Mouse (Mus musculus) midbrain, embryonic 12.5 days (tissue): ENCODE results near the gene Dysf. TPM values are rescaled to one million over a fixed set of nuclear protein-coding genes. Genes with fewer than 3 reads are reported as not detected.

ENCODE experiments used
- ATAC-seq: fragments of 200-750 bp; cut with Nextera tagmentation; 2 replicates; pipeline ENCODE4 v1.8.0; 2017; ENCODE audit warnings: low read depth, moderate TSS enrichment, moderate library complexity; ENCODE audit not compliant: low FRiP score
- H3K27ac ChIP-seq: fragments of 300-500 bp; sonication (generic); replicated peaks from 2 replicates; pipeline ENCODE4 v1.5.1; 2016; ENCODE audit warnings: mild to moderate bottlenecking
- H3K27me3 ChIP-seq: fragments of 300-500 bp; sonication (generic); 2 replicates; pipeline ENCODE4 v1.6.1; 2016; ENCODE audit warnings: mild to moderate bottlenecking
- H3K36me3 ChIP-seq: fragments of 300-500 bp; sonication (generic); 2 replicates; pipeline ENCODE4 v1.6.1; 2016
- H3K4me1 ChIP-seq: fragments of 300-500 bp; sonication (generic); 2 replicates; pipeline ENCODE4 v1.6.1; 2016
- H3K4me2 ChIP-seq: fragments of 300-500 bp; sonication (generic); replicated peaks from 2 replicates; pipeline ENCODE4 v1.6.1; 2016; ENCODE audit warnings: mild to moderate bottlenecking, moderate library complexity
- H3K4me3 ChIP-seq: fragments of 300-500 bp; sonication (generic); 2 replicates; pipeline ENCODE4 v1.5.1; 2016; ENCODE audit warnings: mild to moderate bottlenecking
- H3K9ac ChIP-seq: fragments of 300-500 bp; sonication (generic); replicated peaks from 2 replicates; pipeline ENCODE4 v1.6.1; 2016; ENCODE audit warnings: mild to moderate bottlenecking, moderate library complexity
- H3K9me3 ChIP-seq: fragments of 300-500 bp; sonication (generic); 2 replicates; pipeline ENCODE4 v1.6.1; 2016; ENCODE audit warnings: mild to moderate bottlenecking
- WGBS: fragments of 180-500 bp; shearing (Covaris S2); methylation state at CpG from one replicate; pipeline ENCODE4 v1.1.7; 2016; 5-methylcytosine and 5-hydroxymethylcytosine counted together
- polyA plus RNA-seq: library from polyadenylated mRNA; unstranded; fragments of >200 nt; fragmentation: Nextera tagmentation; extraction: Ambion mirVana; gene quantifications from 2 replicates; pipeline ENCODE4 v1.2.1, GENCODE M21; 2016

Gene Dysf
- polyA plus RNA-seq, 1 experiment from 2014 or later, result 3.8 TPM

DNA sequence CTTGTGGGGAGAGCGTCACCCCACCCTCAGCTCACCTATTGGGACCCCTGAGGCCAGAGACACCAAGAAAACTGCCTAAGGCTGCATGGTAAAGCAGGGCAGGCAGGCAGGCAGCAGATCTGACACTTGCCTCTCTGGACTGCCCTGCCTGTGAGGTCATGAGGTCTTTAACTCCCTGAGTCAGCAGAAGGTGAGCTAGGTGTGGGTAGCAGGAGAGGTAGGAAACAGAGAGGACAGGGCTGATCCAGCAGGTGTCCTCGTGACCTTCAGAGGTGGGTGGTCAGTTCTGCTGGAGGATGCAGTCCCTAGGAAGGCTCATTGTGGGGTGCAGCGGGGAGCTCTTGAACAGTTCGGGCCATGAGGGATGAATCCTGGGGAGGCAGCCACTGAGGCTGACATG, 219.8 kb downstream of the Dysf start:
- H3K27me3 ChIP-seq, result 0 out of 2 replicates have a peak, but pooled peaks cover 3% of the 10 kb centered on the region
- H3K4me3 ChIP-seq, result no peak overlapping the region
- ATAC-seq, result no peak
- 69% methylated on average over 4 of the region's 4 CpGs for WGBS
- H3K4me2 ChIP-seq, result no peak overlapping the region
- no peaks in the 10 kb centered on the region for H3K36me3 ChIP-seq
- H3K4me1 ChIP-seq, result peaks cover 14% of the 10 kb centered on the region
- H3K9me3 ChIP-seq, result no peaks in the 10 kb centered on the region
- H3K27ac ChIP-seq, result no peak overlapping the region
- no peak overlapping the region for H3K9ac ChIP-seq

GRCm38 (mm10) chr6:84228786-84229185, 220.4 kb downstream of the Dysf start:
- Histone ChIP-seq H3K4me1 (peaks cover 14% of the 10 kb centered on the region), H3K4me3 (no peak overlapping the region), H3K36me3 (no peaks in the 10 kb centered on the region), H3K27ac (no peak overlapping the region), H3K4me2 (no peak overlapping the region), H3K9me3 (no peaks in the 10 kb centered on the region), H3K27me3 (0 out of 2 replicates have a peak, but pooled peaks cover 3% of the 10 kb centered on the region), H3K9ac (no peak overlapping the region)
- WGBS, result 27% methylated on average over 5 of the region's 5 CpGs
- ATAC-seq, result no peak

- Histone ChIP-seq H3K4me1 (peaks cover 14% of the 10 kb centered on the region), H3K4me2 (no peak overlapping the region), H3K36me3 (no peaks in the 10 kb centered on the region), H3K27me3 (0 out of 2 replicates have a peak, but pooled peaks cover 3% of the 10 kb centered on the region), H3K9ac (no peak overlapping the region), H3K27ac (no peak overlapping the region), H3K4me3 (no peak overlapping the region), H3K9me3 (no peaks in the 10 kb centered on the region)
- WGBS, result 73% methylated on average over 7 of the region's 7 CpGs
- no peak for ATAC-seq
These were observed 221.3 kb downstream of the Dysf start for GRCm38 (mm10) chr6:84229739-84230138.

DNA sequence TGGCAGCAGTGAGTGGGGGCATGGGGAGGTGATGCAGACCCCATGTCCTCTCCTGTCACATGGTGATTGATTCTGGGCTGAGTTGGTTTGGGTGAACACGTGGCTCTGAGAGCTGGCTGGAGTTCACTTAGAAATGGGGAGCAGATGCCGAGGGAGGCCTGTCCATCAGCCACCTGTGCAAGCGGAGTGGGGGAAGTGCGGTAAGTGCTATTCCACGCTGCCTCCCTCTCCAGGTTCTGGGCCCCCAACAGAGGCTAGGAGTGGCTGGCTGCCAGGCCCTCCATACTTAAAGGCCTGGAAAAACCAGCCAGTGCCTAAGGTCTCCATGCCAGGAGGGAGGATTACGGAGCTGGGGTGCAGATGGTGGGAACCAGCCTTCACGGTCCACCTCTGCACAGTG, 222.7 kb downstream of the Dysf start:
- H3K36me3 ChIP-seq, result no peaks in the 10 kb centered on the region
- peaks cover 14% of the 10 kb centered on the region for H3K4me1 ChIP-seq
- ATAC-seq, result no peak
- H3K27me3 ChIP-seq, result 0 out of 2 replicates have a peak, but pooled peaks cover 3% of the 10 kb centered on the region
- no peak overlapping the region for H3K4me2 ChIP-seq
- no peak overlapping the region for H3K27ac ChIP-seq
- H3K9ac ChIP-seq, result no peak overlapping the region
- WGBS, result 70% methylated on average over 7 of the region's 7 CpGs
- no peak overlapping the region for H3K4me3 ChIP-seq
- H3K9me3 ChIP-seq, result no peaks in the 10 kb centered on the region

- Histone ChIP-seq H3K9me3 (no peaks in the 10 kb centered on the region), H3K9ac (no peak overlapping the region), H3K36me3 (no peaks in the 10 kb centered on the region), H3K4me1 (peaks cover 14% of the 10 kb centered on the region), H3K27ac (no peak overlapping the region), H3K4me2 (no peak overlapping the region), H3K4me3 (no peak overlapping the region), H3K27me3 (0 out of 2 replicates have a peak, but pooled peaks cover 3% of the 10 kb centered on the region)
- ATAC-seq, result no peak
- 69% methylated on average over 8 of the region's 8 CpGs for WGBS
These were observed 223.8 kb downstream of the Dysf start for GRCm38 (mm10) chr6:84232063-84232760.

- Histone ChIP-seq H3K4me1 (peaks cover 10% of the 10 kb centered on the region), H3K27ac (no peak overlapping the region), H3K27me3 (0 out of 2 replicates have a peak, but pooled peaks cover 3% of the 10 kb centered on the region), H3K4me2 (no peak overlapping the region), H3K4me3 (no peak overlapping the region), H3K9ac (no peak overlapping the region), H3K9me3 (no peaks in the 10 kb centered on the region), H3K36me3 (no peaks in the 10 kb centered on the region)
- no peak for ATAC-seq
- 82% methylated on average over 6 of the region's 6 CpGs for whole genome bisulfite sequencing
These were observed 225.4 kb downstream of the Dysf start for GRCm38 (mm10) chr6:84233783-84234182.

DNA sequence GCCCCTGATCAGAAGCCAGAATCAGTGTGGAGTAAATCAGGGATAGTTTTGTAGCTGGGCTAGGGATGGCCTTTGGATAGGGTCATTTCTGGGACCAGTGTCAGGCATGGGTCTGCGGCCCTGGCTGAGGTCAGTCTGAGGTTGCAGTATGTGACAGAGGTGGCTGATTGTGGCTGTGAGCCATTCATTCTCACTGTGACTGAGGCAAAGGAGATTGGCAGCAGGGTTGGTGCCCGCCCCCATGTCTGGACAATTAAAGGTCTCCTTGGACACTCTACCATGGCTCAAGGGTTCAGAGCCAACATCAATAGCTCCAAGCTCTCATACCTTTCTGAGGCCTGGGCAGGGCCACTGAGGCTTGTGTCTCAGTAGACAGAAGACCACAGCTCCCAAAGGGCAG, 227.0 kb downstream of the Dysf start:
- Histone ChIP-seq H3K4me3 (no peak overlapping the region), H3K9me3 (no peaks in the 10 kb centered on the region), H3K27ac (no peak overlapping the region), H3K27me3 (no peaks in the 10 kb centered on the region), H3K36me3 (no peaks in the 10 kb centered on the region), H3K4me2 (no peak overlapping the region), H3K4me1 (no peaks in the 10 kb centered on the region; the same call in 1 of the 2 replicates), H3K9ac (no peak overlapping the region)
- 88% methylated on average over 2 of the region's 2 CpGs for WGBS
- ATAC-seq, result no peak

DNA sequence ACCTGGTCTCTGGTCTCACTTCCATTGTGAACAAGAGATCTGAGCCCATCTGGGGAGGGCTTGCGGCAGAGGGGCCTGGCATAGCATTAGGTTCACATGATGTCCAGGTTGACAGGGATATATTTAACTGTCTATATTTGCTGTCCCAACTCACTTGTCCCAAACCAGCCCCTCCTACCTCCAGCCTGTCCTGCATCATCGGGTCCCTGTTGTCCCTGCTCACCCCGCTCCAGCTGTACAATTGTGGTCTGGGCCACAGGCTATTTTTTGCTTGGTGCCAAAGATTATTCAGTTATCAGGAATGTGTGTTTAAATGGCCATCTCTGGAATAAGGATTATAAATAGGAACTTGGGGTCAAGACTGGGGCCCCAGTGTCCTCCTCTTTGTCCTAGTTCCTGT, 235.0 kb downstream of the Dysf start:
- Histone ChIP-seq H3K27me3 (no peaks in the 10 kb centered on the region; the same call in 1 of the 2 replicates), H3K36me3 (no peaks in the 10 kb centered on the region), H3K4me3 (no peak overlapping the region), H3K9me3 (no peaks in the 10 kb centered on the region), H3K27ac (no peak overlapping the region), H3K4me1 (no peaks in the 10 kb centered on the region), H3K9ac (no peak overlapping the region), H3K4me2 (no peak overlapping the region)
- WGBS, result 95% methylated on average over 3 of the region's 3 CpGs
- ATAC-seq, result no peak

DNA sequence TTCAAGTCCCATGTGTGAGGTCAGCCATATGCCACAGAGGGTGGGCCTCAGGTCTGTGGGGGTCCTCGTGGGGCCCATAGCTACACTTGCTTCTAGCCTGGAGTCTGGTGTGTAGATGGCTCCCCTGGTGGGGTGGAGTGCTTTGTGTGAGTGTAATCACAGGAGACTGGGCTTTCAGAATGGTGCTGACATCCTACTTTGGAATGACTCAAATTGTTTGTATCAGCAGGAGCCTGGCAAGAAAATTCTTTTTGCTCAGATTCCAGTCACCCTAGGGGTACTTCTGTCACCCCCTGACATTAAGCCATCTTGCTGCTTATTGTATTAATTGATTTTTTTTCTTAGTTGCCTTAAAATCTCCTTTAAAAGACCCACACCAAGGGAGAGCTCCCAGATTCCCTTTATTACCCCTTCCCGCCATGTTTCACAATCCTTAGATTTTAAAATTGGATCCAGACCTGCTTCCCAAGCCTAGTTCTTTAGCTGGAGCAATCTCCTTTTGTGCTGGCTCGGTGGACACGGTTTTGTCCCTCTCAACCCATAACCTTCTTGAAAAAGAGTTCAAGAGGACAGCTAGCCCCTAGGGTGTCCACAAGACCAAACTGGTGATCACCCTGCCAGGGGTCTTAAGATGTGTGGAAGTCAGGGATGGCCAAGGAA, 237.8 kb downstream of the Dysf start:
- Histone ChIP-seq H3K27ac (no peak overlapping the region), H3K9ac (no peak overlapping the region), H3K27me3 (no peaks in the 10 kb centered on the region; the same call in 1 of the 2 replicates), H3K4me3 (no peak overlapping the region), H3K4me1 (no peaks in the 10 kb centered on the region), H3K9me3 (no peaks in the 10 kb centered on the region), H3K36me3 (no peaks in the 10 kb centered on the region), H3K4me2 (no peak overlapping the region)
- WGBS, result 65% methylated on average over 4 of the region's 4 CpGs
- ATAC-seq, result no peak

DNA sequence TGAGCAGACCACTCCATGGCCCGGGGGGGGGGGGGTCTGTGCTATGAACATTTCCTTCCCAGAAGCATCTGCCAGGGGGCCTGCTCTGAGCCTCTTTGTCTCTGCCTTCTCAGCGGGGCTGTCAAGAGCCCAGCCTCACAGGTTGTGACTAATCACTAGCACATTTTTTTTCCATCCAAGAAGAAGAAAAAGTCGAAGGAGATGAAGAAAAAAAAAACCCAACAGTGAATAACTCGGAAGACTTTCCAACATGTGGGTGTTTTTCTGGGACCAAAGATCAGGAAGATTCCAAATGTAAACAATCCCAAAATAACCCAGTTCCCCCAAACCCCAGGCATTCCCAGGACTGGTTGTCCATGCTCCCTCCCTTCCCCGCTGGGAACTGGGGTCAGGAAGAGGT, 238.6 kb downstream of the Dysf start:
- no peaks in the 10 kb centered on the region for H3K36me3 ChIP-seq
- no peak overlapping the region for H3K9ac ChIP-seq
- no peak for ATAC-seq
- H3K27ac ChIP-seq, result no peak overlapping the region
- H3K4me2 ChIP-seq, result no peak overlapping the region
- no peaks in the 10 kb centered on the region; the same call in 1 of the 2 replicates for H3K27me3 ChIP-seq
- H3K4me3 ChIP-seq, result no peak overlapping the region
- WGBS, result 67% methylated on average over 5 of the region's 5 CpGs
- H3K9me3 ChIP-seq, result no peaks in the 10 kb centered on the region
- H3K4me1 ChIP-seq, result no peaks in the 10 kb centered on the region
